Mouse (Mus musculus): ENCODE data around the gene Gprc5a. TPM values are rescaled to one million over a fixed set of nuclear protein-coding genes. Genes with fewer than 3 reads are reported as not detected.
A peak's percentile ranks its signal among the peaks of the same experiment; 100 is the strongest.

The Gprc5a gene
- polyA plus RNA-seq, 1 experiment from 2014 or later = 0.56 TPM

GRCm38 (mm10) chr6:135038674-135039073 is 26.8 kb upstream of the Gprc5a start:
- Histone ChIP-seq H3K9ac (no peak overlapping the region), H3K27ac (no peak overlapping the region), H3K4me3 (replicated peaks; ENCODE audit: low read length) (no peak overlapping the region), H3K27me3 (ENCODE audit: control insufficient read depth, insufficient read depth, low read length) (no peaks in the 10 kb centered on the region), H3K9me3 (ENCODE audit: control insufficient read depth, low read length) (no peaks in the 10 kb centered on the region), H3K36me3 (replicated peaks; ENCODE audit: control insufficient read depth, insufficient read depth) (no peaks in the 10 kb centered on the region), H3K4me2 (replicated peaks) (no peak overlapping the region), H3K4me1 (replicated peaks; ENCODE audit: control insufficient read depth, insufficient read depth, low read length) (peaks cover 5% of the 10 kb centered on the region; the same call in 1 of the 2 replicates)
- ATAC-seq (ENCODE audit: low FRiP score) (no peak), DNase-seq (ENCODE audit: low spot score) (no peak)
- 44% methylated on average over 3 of the region's 3 CpGs for WGBS

GRCm38 (mm10) chr6:135040275-135040871 is 25.1 kb upstream of the Gprc5a start:
- H3K27ac ChIP-seq = no peak overlapping the region
- H3K4me2 ChIP-seq (replicated peaks) = peak overlapping the region; percentile 51
- H3K4me3 ChIP-seq (replicated peaks; ENCODE audit: low read length) = peak overlapping the region; percentile 16
- H3K4me1 ChIP-seq (replicated peaks; ENCODE audit: control insufficient read depth, insufficient read depth, low read length) = peaks cover 5% of the 10 kb centered on the region; the same call in 1 of the 2 replicates
- peak overlapping the region; percentile 28; the same call in 1 of the 2 replicates for H3K9ac ChIP-seq
- DNase-seq (ENCODE audit: low spot score) (no peak), ATAC-seq (ENCODE audit: low FRiP score) (peak; percentile 31; the same call in 1 of the 2 replicates)
- H3K9me3 ChIP-seq (ENCODE audit: control insufficient read depth, low read length) = no peaks in the 10 kb centered on the region
- 5% methylated on average over 21 of the region's 21 CpGs for WGBS
- no peaks in the 10 kb centered on the region for H3K36me3 ChIP-seq (replicated peaks; ENCODE audit: control insufficient read depth, insufficient read depth)
- no peaks in the 10 kb centered on the region for H3K27me3 ChIP-seq (ENCODE audit: control insufficient read depth, insufficient read depth, low read length)

DNA sequence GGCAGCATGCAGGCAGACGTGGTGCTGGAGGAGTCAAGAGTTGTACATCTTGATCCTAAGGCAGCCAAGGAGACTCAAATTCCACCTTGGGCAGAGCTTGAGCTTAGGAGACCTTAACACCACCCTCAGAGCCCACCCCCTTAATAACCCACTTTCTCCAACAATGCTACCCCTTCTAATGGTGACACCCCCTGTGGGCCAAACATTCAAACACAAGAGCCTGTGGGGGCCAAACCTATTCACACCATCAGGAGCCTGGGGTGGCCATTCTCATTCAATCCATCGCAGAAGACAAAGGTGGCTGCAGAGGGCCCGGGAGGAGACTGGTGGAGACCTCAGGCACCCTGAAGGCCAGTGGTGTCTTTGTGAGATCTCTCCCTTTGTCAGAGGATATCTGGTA is 23.5 kb upstream of the Gprc5a start:
- H3K4me2 ChIP-seq (replicated peaks) = no peak overlapping the region
- H3K9me3 ChIP-seq (ENCODE audit: control insufficient read depth, low read length) = no peaks in the 10 kb centered on the region
- no peaks in the 10 kb centered on the region for H3K27me3 ChIP-seq (ENCODE audit: control insufficient read depth, insufficient read depth, low read length)
- no peak overlapping the region for H3K27ac ChIP-seq
- H3K4me1 ChIP-seq (replicated peaks; ENCODE audit: control insufficient read depth, insufficient read depth, low read length) = peaks cover 5% of the 10 kb centered on the region; the same call in 1 of the 2 replicates
- no peak overlapping the region for H3K9ac ChIP-seq
- ATAC-seq (ENCODE audit: low FRiP score) = no peak
- WGBS = 42% methylated on average over 3 of the region's 3 CpGs
- H3K36me3 ChIP-seq (replicated peaks; ENCODE audit: control insufficient read depth, insufficient read depth) = no peaks in the 10 kb centered on the region
- DNase-seq (ENCODE audit: low spot score) = no peak
- H3K4me3 ChIP-seq (replicated peaks; ENCODE audit: low read length) = no peak overlapping the region

- Histone ChIP-seq H3K4me3 (replicated peaks; ENCODE audit: low read length) (no peak overlapping the region), H3K27ac (no peak overlapping the region), H3K4me1 (replicated peaks; ENCODE audit: control insufficient read depth, insufficient read depth, low read length) (no peaks in the 10 kb centered on the region), H3K9ac (no peak overlapping the region), H3K4me2 (replicated peaks) (no peak overlapping the region), H3K27me3 (ENCODE audit: control insufficient read depth, insufficient read depth, low read length) (0 out of 2 replicates have a peak, but pooled peaks cover 5% of the 10 kb centered on the region), H3K9me3 (ENCODE audit: control insufficient read depth, low read length) (no peaks in the 10 kb centered on the region), H3K36me3 (replicated peaks; ENCODE audit: control insufficient read depth, insufficient read depth) (no peaks in the 10 kb centered on the region)
- 81% methylated on average over 9 of the region's 9 CpGs for WGBS
- DNase-seq (ENCODE audit: low spot score) (no peak), ATAC-seq (ENCODE audit: low FRiP score) (no peak)
Measured at GRCm38 (mm10) chr6:135047276-135047675, 18.2 kb upstream of the Gprc5a start.

DNA sequence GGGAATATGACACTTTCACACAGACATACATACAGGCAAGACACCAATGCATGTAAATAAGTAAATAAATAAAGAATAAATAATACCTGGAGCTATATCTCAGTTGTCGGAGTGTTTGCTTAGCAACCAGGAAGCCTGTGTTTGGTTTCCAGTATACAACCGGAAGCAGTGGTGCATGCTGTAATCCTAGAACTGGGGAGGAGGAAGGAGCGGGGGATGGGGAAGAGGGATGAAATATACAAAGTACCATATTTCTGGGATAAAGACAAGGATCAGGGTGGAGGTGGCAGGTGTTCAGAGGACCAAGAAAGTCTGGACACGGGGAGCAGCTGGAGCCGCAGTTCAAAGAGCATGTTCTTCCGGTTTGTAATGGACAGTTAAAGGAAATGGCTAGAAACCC is 16.9 kb upstream of the Gprc5a start:
- no peak overlapping the region for H3K27ac ChIP-seq
- ATAC-seq (ENCODE audit: low FRiP score) = no peak
- no peak overlapping the region for H3K4me2 ChIP-seq (replicated peaks)
- WGBS = 85% methylated on average over 6 of the region's 6 CpGs
- H3K9ac ChIP-seq = no peak overlapping the region
- H3K4me3 ChIP-seq (replicated peaks; ENCODE audit: low read length) = no peak overlapping the region
- 0 out of 2 replicates have a peak, but pooled peaks cover 5% of the 10 kb centered on the region for H3K27me3 ChIP-seq (ENCODE audit: control insufficient read depth, insufficient read depth, low read length)
- no peak for DNase-seq (ENCODE audit: low spot score)
- H3K36me3 ChIP-seq (replicated peaks; ENCODE audit: control insufficient read depth, insufficient read depth) = no peaks in the 10 kb centered on the region
- no peaks in the 10 kb centered on the region for H3K9me3 ChIP-seq (ENCODE audit: control insufficient read depth, low read length)
- H3K4me1 ChIP-seq (replicated peaks; ENCODE audit: control insufficient read depth, insufficient read depth, low read length) = no peaks in the 10 kb centered on the region

DNA sequence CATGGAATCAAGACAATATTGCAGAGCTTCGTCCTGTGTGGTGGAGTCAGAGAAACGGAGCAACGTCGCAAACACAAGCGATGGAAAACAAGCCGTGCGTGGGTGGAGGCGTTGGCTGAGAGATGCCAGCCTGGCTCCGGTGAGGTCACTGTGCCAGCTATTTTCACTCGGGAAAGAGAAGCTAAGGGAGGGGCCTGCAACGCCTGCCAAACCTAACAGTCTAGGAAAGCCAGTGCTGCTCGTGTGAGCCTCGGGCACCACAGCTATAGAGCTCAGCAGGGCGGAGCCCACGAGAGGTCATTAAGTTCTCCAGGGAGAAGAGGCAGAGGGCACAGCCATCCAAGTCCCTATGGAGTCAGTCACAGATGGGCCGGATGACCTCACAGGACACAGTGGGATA is 16.5 kb upstream of the Gprc5a start:
- H3K9me3 ChIP-seq (ENCODE audit: control insufficient read depth, low read length) = no peaks in the 10 kb centered on the region
- H3K9ac ChIP-seq = no peak overlapping the region
- DNase-seq (ENCODE audit: low spot score) (no peak), ATAC-seq (ENCODE audit: low FRiP score) (no peak)
- H3K27ac ChIP-seq = no peak overlapping the region
- H3K4me1 ChIP-seq (replicated peaks; ENCODE audit: control insufficient read depth, insufficient read depth, low read length) = no peaks in the 10 kb centered on the region
- 84% methylated on average over 16 of the region's 16 CpGs for WGBS
- no peak overlapping the region for H3K4me3 ChIP-seq (replicated peaks; ENCODE audit: low read length)
- no peaks in the 10 kb centered on the region for H3K36me3 ChIP-seq (replicated peaks; ENCODE audit: control insufficient read depth, insufficient read depth)
- H3K4me2 ChIP-seq (replicated peaks) = no peak overlapping the region
- 0 out of 2 replicates have a peak, but pooled peaks cover 5% of the 10 kb centered on the region for H3K27me3 ChIP-seq (ENCODE audit: control insufficient read depth, insufficient read depth, low read length)

DNA sequence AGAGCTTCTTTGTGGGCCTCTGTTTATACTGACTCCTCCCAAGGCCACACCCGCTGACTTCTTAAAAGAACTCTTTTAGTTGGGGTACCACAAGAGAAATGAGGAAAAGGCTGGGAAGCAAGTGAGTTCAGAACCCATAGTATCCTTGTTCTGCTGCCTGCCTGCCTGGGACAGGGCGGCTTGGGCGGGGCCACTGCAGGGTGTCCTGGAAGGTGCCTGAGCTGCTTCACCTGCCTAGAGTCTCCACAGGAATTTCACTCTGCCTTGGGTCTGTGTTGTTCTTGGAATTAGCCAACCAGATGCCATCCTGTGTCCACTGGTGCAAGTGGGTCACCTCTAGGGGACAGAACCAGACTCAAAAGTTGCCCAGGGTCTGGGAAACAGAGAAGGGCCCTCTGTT is 11.7 kb upstream of the Gprc5a start:
- ATAC-seq (ENCODE audit: low FRiP score) (no peak), DNase-seq (ENCODE audit: low spot score) (no peak)
- no peak overlapping the region for H3K27ac ChIP-seq
- H3K4me2 ChIP-seq (replicated peaks) = no peak overlapping the region
- 76% methylated on average over 3 of the region's 3 CpGs for WGBS
- H3K27me3 ChIP-seq (ENCODE audit: control insufficient read depth, insufficient read depth, low read length) = no peaks in the 10 kb centered on the region
- H3K36me3 ChIP-seq (replicated peaks; ENCODE audit: control insufficient read depth, insufficient read depth) = no peaks in the 10 kb centered on the region
- no peak overlapping the region for H3K4me3 ChIP-seq (replicated peaks; ENCODE audit: low read length)
- H3K9me3 ChIP-seq (ENCODE audit: control insufficient read depth, low read length) = no peaks in the 10 kb centered on the region
- no peak overlapping the region for H3K9ac ChIP-seq
- H3K4me1 ChIP-seq (replicated peaks; ENCODE audit: control insufficient read depth, insufficient read depth, low read length) = no peaks in the 10 kb centered on the region

DNA sequence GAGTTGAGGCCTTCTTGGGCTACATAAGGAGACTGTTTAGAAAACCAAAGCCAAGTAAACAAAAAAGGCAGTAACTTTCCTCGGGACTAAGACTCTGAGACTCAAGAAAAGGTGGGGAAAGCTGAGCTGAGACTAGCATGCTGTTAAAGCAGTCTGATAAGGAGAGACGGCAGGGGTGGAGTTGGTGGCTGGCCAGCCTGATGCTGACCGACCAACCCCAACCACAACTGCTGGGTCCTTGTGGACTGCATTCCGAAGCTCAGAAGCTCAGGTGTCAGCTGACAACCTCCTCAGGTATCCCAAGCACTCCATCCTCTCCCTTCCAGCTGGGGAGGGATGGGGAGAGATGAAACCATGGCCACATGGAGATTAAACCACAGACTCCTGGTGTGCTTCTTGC is 9.6 kb upstream of the Gprc5a start:
- no peak for ATAC-seq (ENCODE audit: low FRiP score)

GRCm38 (mm10) chr6:135060728-135061127 is 4.7 kb upstream of the Gprc5a start:
- H3K27ac ChIP-seq = no peak overlapping the region
- H3K9ac ChIP-seq = no peak overlapping the region
- H3K27me3 ChIP-seq (ENCODE audit: control insufficient read depth, insufficient read depth, low read length) = peaks cover 12% of the 10 kb centered on the region
- H3K4me2 ChIP-seq (replicated peaks) = no peak overlapping the region
- 95% methylated on average over 4 of the region's 4 CpGs for WGBS
- no peak for DNase-seq (ENCODE audit: low spot score)
- 0 out of 2 replicates have a peak, but pooled peaks cover under 1% of the 10 kb centered on the region for H3K4me1 ChIP-seq (replicated peaks; ENCODE audit: control insufficient read depth, insufficient read depth, low read length)
- H3K4me3 ChIP-seq (replicated peaks; ENCODE audit: low read length) = no peak overlapping the region
- H3K9me3 ChIP-seq (ENCODE audit: control insufficient read depth, low read length) = no peaks in the 10 kb centered on the region
- no peak for ATAC-seq (ENCODE audit: low FRiP score)
- H3K36me3 ChIP-seq (replicated peaks; ENCODE audit: control insufficient read depth, insufficient read depth) = no peaks in the 10 kb centered on the region

More for the DNA sequence above, 9.6 kb upstream of the Gprc5a start:
- Histone ChIP-seq H3K4me3 (replicated peaks; ENCODE audit: low read length) (no peak overlapping the region), H3K36me3 (replicated peaks; ENCODE audit: control insufficient read depth, insufficient read depth) (no peaks in the 10 kb centered on the region), H3K9me3 (ENCODE audit: control insufficient read depth, low read length) (no peaks in the 10 kb centered on the region), H3K4me2 (replicated peaks) (no peak overlapping the region), H3K27ac (no peak overlapping the region), H3K27me3 (ENCODE audit: control insufficient read depth, insufficient read depth, low read length) (no peaks in the 10 kb centered on the region), H3K9ac (no peak overlapping the region), H3K4me1 (replicated peaks; ENCODE audit: control insufficient read depth, insufficient read depth, low read length) (no peaks in the 10 kb centered on the region)
- DNase-seq (ENCODE audit: low spot score) = no peak
- 74% methylated on average over 4 of the region's 4 CpGs for WGBS

GRCm38 (mm10) chr6:135064621-135065020 is 830 bp upstream of the Gprc5a start:
- Histone ChIP-seq H3K27ac (no peak overlapping the region), H3K36me3 (replicated peaks; ENCODE audit: control insufficient read depth, insufficient read depth) (no peaks in the 10 kb centered on the region), H3K4me2 (replicated peaks) (no peak overlapping the region), H3K9me3 (ENCODE audit: control insufficient read depth, low read length) (no peaks in the 10 kb centered on the region), H3K27me3 (ENCODE audit: control insufficient read depth, insufficient read depth, low read length) (peaks cover 19% of the 10 kb centered on the region), H3K4me3 (replicated peaks; ENCODE audit: low read length) (no peak overlapping the region), H3K9ac (no peak overlapping the region), H3K4me1 (replicated peaks; ENCODE audit: control insufficient read depth, insufficient read depth, low read length) (0 out of 2 replicates have a peak, but pooled peaks cover 3% of the 10 kb centered on the region)
- DNase-seq (ENCODE audit: low spot score) (no peak), ATAC-seq (ENCODE audit: low FRiP score) (no peak)
- 71% methylated on average over 12 of the region's 12 CpGs for WGBS
